Mouse (Mus musculus) neutrophil, adult 5-6 weeks (primary cell): Measurements from ENCODE around the gene Synrg. TPM values are rescaled to one million over a fixed set of nuclear protein-coding genes. Genes with fewer than 3 reads are reported as not detected.

Source experiments
- ATAC-seq: fragments of 151-379, 151-347 bp; 2 replicates; pipeline ENCODE4 v1.8.0; 2017; ENCODE audit warnings: mild to moderate bottlenecking, moderate TSS enrichment; ENCODE audit not compliant: insufficient number of reproducible peaks, poor library complexity, low FRiP score, severe bottlenecking; ENCODE audit errors: extremely low read depth
- total RNA-seq: library from RNA; stranded (forward); fragments of 200-1000 nt; gene quantifications from 2 replicates; pipeline ENCODE4 v1.2.3, GENCODE M21; 2017

The Synrg gene
- total RNA-seq, 1 experiment from 2014 or later: 35.6 TPM

GRCm38 (mm10) chr11:83977810-83978209 is 13.6 kb downstream of the Synrg start:
- no peak for ATAC-seq

GRCm38 (mm10) chr11:83979992-83980391 is 15.8 kb downstream of the Synrg start:
- no peak for ATAC-seq

- no peak for ATAC-seq
Measured at GRCm38 (mm10) chr11:83981338-83981737, 17.1 kb downstream of the Synrg start.

GRCm38 (mm10) chr11:83991701-83992100 is 27.5 kb downstream of the Synrg start:
- no peak for ATAC-seq

- no peak for ATAC-seq
Measured at GRCm38 (mm10) chr11:83993428-83993827, 29.2 kb downstream of the Synrg start.

- ATAC-seq: no peak
Measured at GRCm38 (mm10) chr11:83994481-83994880, 30.3 kb downstream of the Synrg start.

- ATAC-seq: no peak
Measured at GRCm38 (mm10) chr11:83995535-83995950, 31.3 kb downstream of the Synrg start.

GRCm38 (mm10) chr11:83997171-83997868 is 33.1 kb downstream of the Synrg start:
- ATAC-seq: no peak

- no peak for ATAC-seq
Measured at GRCm38 (mm10) chr11:83998993-83999392, 34.8 kb downstream of the Synrg start.

- no peak for ATAC-seq
Measured at GRCm38 (mm10) chr11:83999411-83999915, 35.2 kb downstream of the Synrg start.

GRCm38 (mm10) chr11:84001257-84001656 is 37.0 kb downstream of the Synrg start:
- ATAC-seq: no peak

- no peak for ATAC-seq
Measured at GRCm38 (mm10) chr11:84003986-84004385, 39.8 kb downstream of the Synrg start.

- no peak for ATAC-seq
Measured at GRCm38 (mm10) chr11:84009001-84009400, 44.8 kb downstream of the Synrg start.

GRCm38 (mm10) chr11:84010411-84010810 is 46.2 kb downstream of the Synrg start:
- no peak for ATAC-seq

GRCm38 (mm10) chr11:84011050-84011449 is 46.8 kb downstream of the Synrg start:
- no peak for ATAC-seq

- no peak for ATAC-seq
Measured at GRCm38 (mm10) chr11:84011576-84011975, 47.3 kb downstream of the Synrg start.

- ATAC-seq: no peak
Measured at GRCm38 (mm10) chr11:84013105-84013504, 48.9 kb downstream of the Synrg start.

- ATAC-seq: no peak
Measured at GRCm38 (mm10) chr11:84016147-84016809, 52.0 kb downstream of the Synrg start.

- ATAC-seq: no peak
Measured at GRCm38 (mm10) chr11:84016810-84017508, 52.7 kb downstream of the Synrg start.

- no peak for ATAC-seq
Measured at GRCm38 (mm10) chr11:84027231-84027630, 63.0 kb downstream of the Synrg start.
